Mouse (Mus musculus): Measurements from ENCODE around the gene Pafah1b2.

- no peak; the same call in 1 of the 2 replicates for TF ChIP-seq CTCF (conservative IDR thresholded peaks at IDR 0.05; ENCODE audit: low read length)
- TF ChIP-seq POU5F1 (IDR thresholded peaks at IDR 0.05; ENCODE audit: borderline replicate concordance, low read length), result no peak
- no peak for TF ChIP-seq NANOG (IDR thresholded peaks at IDR 0.05; ENCODE audit: borderline replicate concordance, low read length)
Observed at GRCm38 (mm10) chr9:46014251-46014681, 1.8 kb upstream of the Pafah1b2 start.

All from E14TG2a.4 (cell line).